Mouse (Mus musculus) neural tube, embryonic 14.5 days (tissue): Measurements from ENCODE around the gene Pbld2. TPM values are rescaled to one million over a fixed set of nuclear protein-coding genes. Genes with fewer than 3 reads are reported as not detected.
"Not testable (repeated sequence)": the region's sequence is repeated elsewhere in the genome, so short reads cannot be mapped to it uniquely, and the experiment has no call there.

Experiments used
- ATAC-seq: fragments of 200-750 bp; cut with Nextera tagmentation; 2 replicates; pipeline ENCODE4 v1.8.0; 2017; ENCODE audit warnings: low read depth, mild to moderate bottlenecking, moderate TSS enrichment, moderate library complexity
- H3K27ac ChIP-seq: fragments of 300-500 bp; sonication (generic); 2 replicates; pipeline ENCODE4 v1.5.1; 2014; ENCODE audit warnings: low read depth, mild to moderate bottlenecking, control low read depth, low read length, moderate library complexity, mixed read lengths
- H3K27me3 ChIP-seq: fragments of 300-500 bp; sonication (generic); 2 replicates; pipeline ENCODE4 v1.6.1; 2014; ENCODE audit warnings: low read length; ENCODE audit not compliant: control insufficient read depth, insufficient read depth
- H3K36me3 ChIP-seq: fragments of 300-500 bp; sonication (generic); 2 replicates; pipeline ENCODE4 v1.6.1; 2014; ENCODE audit warnings: low read length, mixed read lengths; ENCODE audit not compliant: control insufficient read depth, insufficient read depth
- H3K4me1 ChIP-seq: fragments of 300-500 bp; sonication (generic); 2 replicates; pipeline ENCODE4 v1.6.1; 2014; ENCODE audit warnings: low read length; ENCODE audit not compliant: control insufficient read depth, insufficient read depth
- H3K4me2 ChIP-seq: fragments of 300-500 bp; sonication (generic); 2 replicates; pipeline ENCODE4 v1.6.1; 2014; ENCODE audit warnings: mild to moderate bottlenecking, low read depth, low read length, control low read depth
- H3K4me3 ChIP-seq: fragments of 300-500 bp; sonication (generic); 2 replicates; pipeline ENCODE4 v1.5.1; 2014; ENCODE audit warnings: low read depth, low read length, control low read depth, mixed read lengths
- H3K9ac ChIP-seq: fragments of 300-500 bp; sonication (generic); replicated peaks from 2 replicates; pipeline ENCODE4 v1.6.1; 2014; ENCODE audit warnings: low read depth, mild to moderate bottlenecking, control low read depth, low read length, mixed read lengths
- H3K9me3 ChIP-seq: fragments of 300-500 bp; sonication (generic); 2 replicates; pipeline ENCODE4 v1.6.1; 2016; ENCODE audit warnings: low read length; ENCODE audit not compliant: control insufficient read depth
- WGBS: fragments of 180-500 bp; shearing (Covaris S2); extraction: QIAGEN DNeasy Blood & Tissue Kit; methylation state at CpG from one replicate; pipeline ENCODE4 v1.1.7; 2014; 5-methylcytosine and 5-hydroxymethylcytosine counted together
- polyA plus RNA-seq: library from polyadenylated mRNA; unstranded; fragments of >200 nt; fragmentation: Nextera tagmentation; extraction: Ambion mirVana; gene quantifications from 2 replicates; pipeline ENCODE4 v1.2.1, GENCODE M21; 2014

Gene Pbld2
- polyA plus RNA-seq, 1 experiment from 2014 or later: 0.70 TPM

GRCm38 (mm10) chr10:63049106-63049505 lies 25.0 kb downstream of the Pbld2 start:
- H3K36me3 ChIP-seq: no peaks in the 10 kb centered on the region
- H3K27ac ChIP-seq: no peak overlapping the region
- H3K4me3 ChIP-seq: no peak overlapping the region
- no peaks in the 10 kb centered on the region for H3K27me3 ChIP-seq
- H3K9me3 ChIP-seq: no peaks in the 10 kb centered on the region
- ATAC-seq: no peak
- no peak overlapping the region for H3K9ac ChIP-seq
- 70% methylated on average over 1 of the region's 2 CpGs for WGBS
- H3K4me2 ChIP-seq: no peak overlapping the region
- no peaks in the 10 kb centered on the region for H3K4me1 ChIP-seq

DNA sequence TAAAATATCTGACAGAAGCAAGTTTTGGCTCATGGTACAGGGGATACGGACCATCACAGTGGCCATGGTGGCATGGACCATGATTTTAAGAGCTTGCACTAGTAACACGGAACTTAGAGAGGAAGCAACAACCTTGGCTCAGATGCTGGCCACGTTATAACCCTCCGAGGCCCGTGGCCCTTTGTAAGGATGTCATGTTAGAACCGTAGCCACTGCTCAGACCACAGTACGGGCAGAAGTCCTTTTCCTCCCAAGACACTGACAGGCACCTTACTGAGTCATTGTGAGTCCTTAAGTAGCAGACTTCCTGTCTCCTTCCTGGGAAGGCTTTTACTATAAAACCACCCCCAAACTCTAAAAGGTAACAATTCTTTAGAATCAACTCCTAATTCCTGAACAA lies 27.2 kb downstream of the Pbld2 start:
- Histone ChIP-seq H3K4me2 (no peak overlapping the region), H3K27me3 (no peaks in the 10 kb centered on the region), H3K4me3 (no peak overlapping the region), H3K9ac (no peak overlapping the region), H3K36me3 (no peaks in the 10 kb centered on the region), H3K9me3 (no peaks in the 10 kb centered on the region), H3K4me1 (no peaks in the 10 kb centered on the region), H3K27ac (no peak overlapping the region)
- WGBS: 80% methylated on average over 7 of the region's 7 CpGs
- ATAC-seq: no peak

GRCm38 (mm10) chr10:63052011-63052410 lies 27.9 kb downstream of the Pbld2 start:
- Histone ChIP-seq H3K4me2 (no peak overlapping the region), H3K9ac (no peak overlapping the region), H3K27ac (no peak overlapping the region), H3K4me3 (no peak overlapping the region), H3K9me3 (no peaks in the 10 kb centered on the region), H3K4me1 (no peaks in the 10 kb centered on the region), H3K36me3 (no peaks in the 10 kb centered on the region), H3K27me3 (no peaks in the 10 kb centered on the region)
- ATAC-seq: no peak
- 83% methylated on average over 6 of the region's 6 CpGs for WGBS

DNA sequence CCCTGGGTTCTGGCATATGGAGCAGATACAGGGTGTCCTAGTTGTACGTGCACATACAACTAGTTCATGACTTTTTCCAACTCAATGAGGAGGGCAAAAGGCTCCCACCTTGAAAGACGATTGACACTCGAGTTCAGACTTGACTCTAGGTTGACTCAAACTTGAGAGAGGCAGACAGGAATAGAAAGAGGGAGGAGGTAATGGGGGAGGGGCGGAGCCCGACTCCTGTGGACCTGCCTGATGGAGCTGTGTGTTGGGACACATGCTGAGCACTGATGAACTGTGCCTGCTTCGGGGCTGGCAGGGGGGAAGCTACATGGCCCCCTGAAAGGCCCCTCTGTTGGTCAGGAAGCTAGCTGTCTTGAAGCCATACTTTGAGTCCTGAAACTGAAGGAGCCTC lies 28.9 kb downstream of the Pbld2 start:
- WGBS: 62% methylated on average over 6 of the region's 6 CpGs
- H3K4me3 ChIP-seq: no peak overlapping the region
- H3K36me3 ChIP-seq: no peaks in the 10 kb centered on the region
- no peak overlapping the region for H3K4me2 ChIP-seq
- H3K27ac ChIP-seq: no peak overlapping the region
- no peak for ATAC-seq
- H3K4me1 ChIP-seq: no peaks in the 10 kb centered on the region
- H3K9me3 ChIP-seq: no peaks in the 10 kb centered on the region
- H3K27me3 ChIP-seq: no peaks in the 10 kb centered on the region
- no peak overlapping the region for H3K9ac ChIP-seq

- ATAC-seq, H3K9me3 ChIP-seq, H3K4me1 ChIP-seq, H3K36me3 ChIP-seq, H3K27me3 ChIP-seq, H3K4me3 ChIP-seq, H3K9ac ChIP-seq, H3K4me2 ChIP-seq, H3K27ac ChIP-seq: not testable (repeated sequence)
- WGBS: 86% methylated on average over 6 of the region's 6 CpGs
Observed at GRCm38 (mm10) chr10:63054071-63054470, 30.0 kb downstream of the Pbld2 start.

DNA sequence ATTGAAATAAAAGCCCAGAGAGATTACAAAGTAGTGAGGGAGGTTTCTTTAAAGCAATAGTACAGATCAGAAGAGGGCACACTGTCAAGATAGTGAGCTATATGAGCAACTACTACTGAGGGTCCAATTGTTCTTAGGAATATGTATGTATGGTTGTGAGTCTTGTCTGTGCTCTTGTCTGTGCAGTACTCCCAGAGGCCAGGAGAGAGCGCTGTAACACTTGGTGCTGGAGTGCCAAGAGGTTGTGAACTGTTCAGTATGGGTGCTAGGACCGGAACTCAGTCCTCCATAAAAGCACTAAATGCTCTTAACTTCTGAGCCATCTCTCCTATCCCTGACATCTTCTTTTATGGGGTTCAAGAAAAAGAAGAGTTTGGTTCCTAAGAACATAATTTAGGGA lies 30.5 kb downstream of the Pbld2 start:
- no peaks in the 10 kb centered on the region for H3K27me3 ChIP-seq
- H3K4me1 ChIP-seq: no peaks in the 10 kb centered on the region
- H3K27ac ChIP-seq: no peak overlapping the region
- no peak for ATAC-seq
- no peak overlapping the region for H3K9ac ChIP-seq
- H3K9me3 ChIP-seq: no peaks in the 10 kb centered on the region
- 81% methylated on average over 2 of the region's 2 CpGs for WGBS
- H3K36me3 ChIP-seq: no peaks in the 10 kb centered on the region
- no peak overlapping the region for H3K4me2 ChIP-seq
- H3K4me3 ChIP-seq: no peak overlapping the region

- Histone ChIP-seq H3K27ac (no peak overlapping the region), H3K36me3 (no peaks in the 10 kb centered on the region), H3K4me3 (no peak overlapping the region), H3K9me3 (no peaks in the 10 kb centered on the region), H3K4me1 (no peaks in the 10 kb centered on the region), H3K4me2 (no peak overlapping the region), H3K9ac (no peak overlapping the region), H3K27me3 (no peaks in the 10 kb centered on the region)
- no peak for ATAC-seq
- 39% methylated on average over 24 of the region's 24 CpGs for WGBS
Observed at GRCm38 (mm10) chr10:63056966-63057750, 33.0 kb downstream of the Pbld2 start.

DNA sequence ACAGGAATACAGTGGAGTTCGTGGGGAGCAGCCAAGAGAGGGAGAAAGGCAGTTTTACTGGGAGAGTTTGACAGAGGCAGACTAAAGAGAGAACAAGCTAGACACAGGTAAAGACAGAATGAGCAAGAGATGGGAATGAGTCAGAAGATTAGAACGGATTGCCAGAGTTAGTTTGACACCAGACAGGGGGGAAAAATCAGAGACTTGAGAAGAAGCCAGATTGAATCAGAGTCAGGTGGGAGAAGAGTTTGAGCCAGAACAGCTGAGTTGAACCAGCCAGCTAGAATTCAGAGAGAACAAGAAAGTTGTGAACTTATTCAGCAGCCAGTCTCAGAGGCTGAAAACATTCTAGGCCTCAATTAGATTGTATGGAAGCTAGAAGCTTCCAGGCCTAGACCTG lies 35.7 kb downstream of the Pbld2 start, which contains the start of gene Pbld1:
Gene Pbld1, plus strand, starts transcription at position 301 of the 400 bp plus-strand sequence.
- H3K36me3 ChIP-seq: no peaks in the 10 kb centered on the region
- H3K9ac ChIP-seq: no peak within 1 kb of the TSS
- 90% methylated on average over 2 of the region's 2 CpGs for WGBS
- no peak within 1 kb of the TSS for H3K27ac ChIP-seq
- no peak within 1 kb of the TSS for H3K4me2 ChIP-seq
- H3K4me1 ChIP-seq: no peaks in the 10 kb centered on the region
- no peak within 1 kb of the TSS for H3K4me3 ChIP-seq
- no peaks in the 10 kb centered on the region for H3K27me3 ChIP-seq
- no peak for ATAC-seq
- no peaks in the 10 kb centered on the region for H3K9me3 ChIP-seq

DNA sequence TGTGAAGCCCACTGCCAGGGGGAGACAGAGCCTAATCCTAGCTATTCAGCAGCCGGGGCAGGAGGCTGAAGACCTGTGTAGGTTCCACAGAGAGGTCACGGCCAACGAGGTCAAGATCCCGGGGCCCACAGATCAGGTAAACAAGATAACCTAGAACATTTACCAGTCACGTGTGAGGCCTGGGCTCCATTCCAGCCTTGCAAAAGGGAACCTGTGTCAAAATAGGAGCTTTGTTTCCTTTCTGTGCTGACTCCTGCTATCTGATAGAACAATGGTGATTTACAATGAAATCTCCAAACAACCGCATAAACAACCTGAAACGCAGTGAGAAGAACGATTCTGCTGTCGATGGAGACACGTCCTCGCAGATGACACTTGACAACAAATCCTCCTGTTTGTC lies 36.3 kb downstream of the Pbld2 start:
- Histone ChIP-seq H3K4me1 (no peaks in the 10 kb centered on the region), H3K27me3 (no peaks in the 10 kb centered on the region), H3K9ac (no peak overlapping the region), H3K27ac (no peak overlapping the region), H3K36me3 (no peaks in the 10 kb centered on the region), H3K9me3 (no peaks in the 10 kb centered on the region), H3K4me2 (no peak overlapping the region), H3K4me3 (no peak overlapping the region)
- no peak for ATAC-seq
- 59% methylated on average over 11 of the region's 11 CpGs for WGBS
